Mouse (Mus musculus): ENCODE measurements around the gene Gm12355. TPM values are rescaled to one million over a fixed set of nuclear protein-coding genes. Genes with fewer than 3 reads are reported as not detected.
"Not testable (repeated sequence)": the region's sequence is repeated elsewhere in the genome, so short reads cannot be mapped to it uniquely, and the experiment has no call there.

Gm12355 gene
- polyA plus RNA-seq, 1 experiment from 2014 or later, result 0.64 TPM

GRCm38 (mm10) chr11:98640091-98640490, 14.6 kb upstream of the Gm12355 start:
- Histone ChIP-seq H3K36me3 (no peaks in the 10 kb centered on the region), H3K9ac (no peak overlapping the region), H3K4me1 (no peaks in the 10 kb centered on the region), H3K4me3 (no peak overlapping the region), H3K9me3 (no peaks in the 10 kb centered on the region), H3K4me2 (no peak overlapping the region), H3K27ac (no peak overlapping the region), H3K27me3 (no peaks in the 10 kb centered on the region)
- no peak for ATAC-seq (ENCODE audit: insufficient number of reproducible peaks, low FRiP score, low TSS enrichment, low read depth)
- WGBS, result 51% methylated on average over 5 of the region's 5 CpGs

GRCm38 (mm10) chr11:98637501-98637900, 12.0 kb upstream of the Gm12355 start:
- Histone ChIP-seq H3K9me3 (no peaks in the 10 kb centered on the region), H3K4me2 (no peak overlapping the region), H3K4me3 (no peak overlapping the region), H3K27ac (no peak overlapping the region), H3K9ac (no peak overlapping the region), H3K36me3 (no peaks in the 10 kb centered on the region), H3K27me3 (no peaks in the 10 kb centered on the region), H3K4me1 (no peaks in the 10 kb centered on the region)
- WGBS, result 72% methylated on average over 1 of the region's 1 CpGs
- no peak for ATAC-seq (ENCODE audit: insufficient number of reproducible peaks, low FRiP score, low TSS enrichment, low read depth)

- H3K4me1 ChIP-seq; H3K27ac ChIP-seq; H3K9ac ChIP-seq; H3K36me3 ChIP-seq; ATAC-seq (ENCODE audit: insufficient number of reproducible peaks, low FRiP score, low TSS enrichment, low read depth); H3K9me3 ChIP-seq; H3K4me2 ChIP-seq; H3K27me3 ChIP-seq; H3K4me3 ChIP-seq: not testable (repeated sequence)
- 41% methylated on average over 10 of the region's 10 CpGs for WGBS
Observed at GRCm38 (mm10) chr11:98635312-98635970, 10.0 kb upstream of the Gm12355 start.

- Histone ChIP-seq H3K27me3 (no peaks in the 10 kb centered on the region), H3K4me1 (no peaks in the 10 kb centered on the region), H3K4me2 (no peak overlapping the region), H3K9me3 (no peaks in the 10 kb centered on the region), H3K27ac (no peak overlapping the region), H3K4me3 (no peak overlapping the region), H3K36me3 (no peaks in the 10 kb centered on the region), H3K9ac (no peak overlapping the region)
- ATAC-seq (ENCODE audit: insufficient number of reproducible peaks, low FRiP score, low TSS enrichment, low read depth), result no peak
- 83% methylated on average over 5 of the region's 5 CpGs for WGBS
Observed at GRCm38 (mm10) chr11:98630646-98631045, 5.2 kb upstream of the Gm12355 start.

GRCm38 (mm10) chr11:98628706-98629105, 3.2 kb upstream of the Gm12355 start:
- Histone ChIP-seq H3K4me2 (no peak overlapping the region), H3K4me1 (no peaks in the 10 kb centered on the region), H3K4me3 (no peak overlapping the region), H3K36me3 (no peaks in the 10 kb centered on the region), H3K9me3 (no peaks in the 10 kb centered on the region), H3K9ac (no peak overlapping the region), H3K27me3 (no peaks in the 10 kb centered on the region), H3K27ac (no peak overlapping the region)
- no peak for ATAC-seq (ENCODE audit: insufficient number of reproducible peaks, low FRiP score, low TSS enrichment, low read depth)
- 95% methylated on average over 3 of the region's 3 CpGs for WGBS

GRCm38 (mm10) chr11:98624381-98624780, 1.1 kb downstream of the Gm12355 start:
- not testable (repeated sequence) for ATAC-seq (ENCODE audit: insufficient number of reproducible peaks, low FRiP score, low TSS enrichment, low read depth); H3K27me3 ChIP-seq; H3K27ac ChIP-seq; H3K9ac ChIP-seq; H3K9me3 ChIP-seq; H3K4me2 ChIP-seq; H3K4me3 ChIP-seq; H3K4me1 ChIP-seq; H3K36me3 ChIP-seq
- 84% methylated on average over 2 of the region's 2 CpGs for WGBS

- WGBS, result 71% methylated on average over 6 of the region's 6 CpGs
- H3K36me3 ChIP-seq; H3K4me2 ChIP-seq; ATAC-seq (ENCODE audit: insufficient number of reproducible peaks, low FRiP score, low TSS enrichment, low read depth); H3K27me3 ChIP-seq; H3K27ac ChIP-seq; H3K9ac ChIP-seq; H3K4me3 ChIP-seq; H3K4me1 ChIP-seq; H3K9me3 ChIP-seq: not testable (repeated sequence)
Observed at GRCm38 (mm10) chr11:98623981-98624380, 1.5 kb downstream of the Gm12355 start.

- Histone ChIP-seq H3K9ac (no peak overlapping the region), H3K4me2 (no peak overlapping the region)
- 91% methylated on average over 13 of the region's 13 CpGs for WGBS
Observed at GRCm38 (mm10) chr11:98620791-98621190, 4.7 kb downstream of the Gm12355 start.

GRCm38 (mm10) chr11:98606763-98607162, 18.7 kb downstream of the Gm12355 start:
- H3K4me3 ChIP-seq, result no peak overlapping the region
- H3K27me3 ChIP-seq, result peaks cover 16% of the 10 kb centered on the region
- H3K36me3 ChIP-seq, result no peaks in the 10 kb centered on the region
- H3K9ac ChIP-seq, result no peak overlapping the region
- H3K4me1 ChIP-seq, result peaks cover 7% of the 10 kb centered on the region
- ATAC-seq (ENCODE audit: insufficient number of reproducible peaks, low FRiP score, low TSS enrichment, low read depth), result no peak
- no peak overlapping the region for H3K27ac ChIP-seq
- WGBS, result 5% methylated on average over 3 of the region's 3 CpGs
- no peaks in the 10 kb centered on the region for H3K9me3 ChIP-seq
- no peak overlapping the region for H3K4me2 ChIP-seq

More at GRCm38 (mm10) chr11:98620791-98621190, 4.7 kb downstream of the Gm12355 start:
- Histone ChIP-seq H3K36me3 (no peaks in the 10 kb centered on the region), H3K4me1 (no peaks in the 10 kb centered on the region), H3K9me3 (no peaks in the 10 kb centered on the region), H3K27me3 (no peaks in the 10 kb centered on the region), H3K4me3 (no peak overlapping the region), H3K27ac (no peak overlapping the region)
- ATAC-seq (ENCODE audit: insufficient number of reproducible peaks, low FRiP score, low TSS enrichment, low read depth), result no peak

GRCm38 (mm10) chr11:98604911-98605310, 20.6 kb downstream of the Gm12355 start:
- H3K9me3 ChIP-seq; H3K4me1 ChIP-seq; H3K4me3 ChIP-seq; ATAC-seq (ENCODE audit: insufficient number of reproducible peaks, low FRiP score, low TSS enrichment, low read depth); H3K4me2 ChIP-seq; H3K27ac ChIP-seq; H3K36me3 ChIP-seq; H3K9ac ChIP-seq: not testable (repeated sequence)
- peaks cover 28% of the 10 kb centered on the region for H3K27me3 ChIP-seq
- 63% methylated on average over 6 of the region's 6 CpGs for WGBS

- no peak overlapping the region for H3K4me2 ChIP-seq
- H3K36me3 ChIP-seq, result no peaks in the 10 kb centered on the region
- no peak for ATAC-seq (ENCODE audit: insufficient number of reproducible peaks, low FRiP score, low TSS enrichment, low read depth)
- H3K27me3 ChIP-seq, result peaks cover 38% of the 10 kb centered on the region
- 82% methylated on average over 2 of the region's 2 CpGs for WGBS
- peaks cover 10% of the 10 kb centered on the region for H3K4me1 ChIP-seq
- no peak overlapping the region for H3K4me3 ChIP-seq
- H3K9ac ChIP-seq, result no peak overlapping the region
- no peaks in the 10 kb centered on the region for H3K9me3 ChIP-seq
- H3K27ac ChIP-seq, result no peak overlapping the region
Observed at GRCm38 (mm10) chr11:98603953-98604352, 21.5 kb downstream of the Gm12355 start.

GRCm38 (mm10) chr11:98602090-98602690, 23.3 kb downstream of the Gm12355 start:
- Histone ChIP-seq H3K9ac (no peak overlapping the region), H3K4me2 (peak overlapping the region; percentile 46), H3K9me3 (no peaks in the 10 kb centered on the region), H3K36me3 (no peaks in the 10 kb centered on the region), H3K4me1 (peaks cover 14% of the 10 kb centered on the region), H3K27ac (no peak overlapping the region), H3K27me3 (peaks cover 51% of the 10 kb centered on the region), H3K4me3 (peak overlapping the region; percentile 26)
- under 1% methylated on average over 20 of the region's 20 CpGs for WGBS
- 0 out of 2 replicates have a peak, but pooled peaks have one; percentile 28 for ATAC-seq (ENCODE audit: insufficient number of reproducible peaks, low FRiP score, low TSS enrichment, low read depth)
